Mouse (Mus musculus) MEL (cell line): ENCODE measurements at regions not wholly inside any gene's neighbourhood (a gene's known extent, or its start where the extent isn't known, plus 50 kb on each side); places are given as distances from the start of the nearest gene placed in this dataset.

Source experiments
- CTCF ChIP-seq, 3 experiments: IDR thresholded peaks in 2 of 3; conservative IDR thresholded peaks in 1 of 3; 2 replicates each; pipeline ENCODE4 v1.5.1; 2011 to 2012; ENCODE audit warnings: low read length in 3 of 3, low read depth in 2 of 3, mild to moderate bottlenecking in 2 of 3, improper control_type of control experiment in 1 of 3, inconsistent platforms in 1 of 3, mixed read lengths in 1 of 3, moderate library complexity in 1 of 3; ENCODE audit not compliant: control insufficient read depth in 1 of 3, insufficient read depth in 1 of 3, poor library complexity in 1 of 3, severe bottlenecking in 1 of 3
- NRF1 ChIP-seq: IDR thresholded peaks from 2 replicates; pipeline ENCODE4 v1.6.1; 2014; ENCODE audit warnings: low read depth, mild to moderate bottlenecking, inconsistent platforms, low read length, improper control_type of control experiment, moderate library complexity; ENCODE audit not compliant: poor library complexity, insufficient read depth, severe bottlenecking

GRCm38 (mm10) chr16:9083040-9083439 lies 253.1 kb downstream of the 1810013L24Rik start:
- no peak for TF ChIP-seq NRF1
- no peak for TF ChIP-seq CTCF (IDR thresholded peaks at IDR 0.05 in 2 of 3, conservative IDR thresholded peaks at IDR 0.05 in 1 of 3; ENCODE audit: control insufficient read depth in 1 of 3, insufficient read depth in 1 of 3, low read depth in 2 of 3, low read length in 3 of 3, poor library complexity in 1 of 3, severe bottlenecking in 1 of 3)
